Mouse (Mus musculus) embryonic stem cell, embryonic (primary cell): ENCODE results near the gene Pagr1b.

Source experiments
- CTCF ChIA-PET, 4 experiments: fragments of 300-600 bp in 2 of 4; fragments of 350-600 bp in 2 of 4; sonication (Branson Sonifier 250); formaldehyde crosslinking; loops; one replicate each; lab custom pipeline; 2022; ENCODE audit warnings: inconsistent platforms in 2 of 4; lab: Charles Lee
- POLR2A ChIA-PET, 4 experiments: fragments of 300-600 bp in 2 of 4; fragments of 350-600 bp in 2 of 4; sonication (Branson Sonifier 250); formaldehyde crosslinking; loops; one replicate each; lab custom pipeline; 2022; ENCODE audit warnings: antibody characterized with exemption in 4 of 4, inconsistent platforms in 1 of 4; lab: Charles Lee

Gene Pagr1b

GRCm38 (mm10) chr7:127016481-127016485, at the start of gene Pagr1b:
Gene Pagr1b, minus strand, starts transcription at chr7:127016484.
- ChIA-PET POLR2A (interaction anchor here (1.0 to 13.6 kb wide), 29 partner anchors 8 to 514 kb away, joined by 3 to 280 read pairs (median 7); partner anchors contain the start of genes Maz (in 4 of the 4), 4930451I11Rik (in 1 of the 4), Asphd1 (in 1 of the 4) and Fam57b (in 1 of the 4)), CTCF (interaction anchor here (0.6 to 3.0 kb wide), 17 partner anchors 8 to 131 kb away, joined by 3 to 44 read pairs (median 6); partner anchors contain the start of genes Maz (in 2 of the 4), AI467606 (in 1 of the 4) and Kif22 (in 1 of the 4))

GRCm38 (mm10) chr7:127065538-127065937, 49.3 kb upstream of the Pagr1b start:
- CTCF ChIA-PET = interaction anchor here in 3 of 4 experiments (0.5 to 0.9 kb wide), 4 partner anchors 38 to 127 kb away, joined by 3 to 4 read pairs (median 4); no protein-coding TSS in a partner anchor
- POLR2A ChIA-PET = interaction anchor here in 1 of 4 experiments (0.6 kb wide), 1 partner anchor 405 kb away, joined by 4 read pairs; no protein-coding TSS in a partner anchor

GRCm38 (mm10) chr7:127055026-127055585, 38.8 kb upstream of the Pagr1b start:
- ChIA-PET CTCF (no interaction called here), POLR2A (interaction anchor here in 1 of 4 experiments (1.5 kb wide), 1 partner anchor 13 kb away, joined by 5 read pairs; no protein-coding TSS in a partner anchor)

GRCm38 (mm10) chr7:127041851-127042672, 25.8 kb upstream of the Pagr1b start, which contains the start of gene Kif22:
Gene Kif22, minus strand, starts transcription at chr7:127042471.
- POLR2A ChIA-PET = interaction anchor here (0.6 to 5.8 kb wide), 45 partner anchors 9 to 1511 kb away, joined by 3 to 69 read pairs (median 3); partner anchors contain the start of genes Maz (in 3 of the 4), Pagr1a (in 3 of the 4), Hirip3 (in 2 of the 4) and Ino80e (in 2 of the 4)
- CTCF ChIA-PET = interaction anchor here in 3 of 4 experiments (0.5 to 1.5 kb wide), 12 partner anchors 14 to 262 kb away, joined by 3 to 7 read pairs (median 4); partner anchors contain the start of genes Pagr1a (in 2 of the 3) and Pagr1b (in 1 of the 3)

GRCm38 (mm10) chr7:127031244-127031643, 15.0 kb upstream of the Pagr1b start:
- POLR2A ChIA-PET = interaction anchor here in 2 of 4 experiments (0.7 to 8.4 kb wide), 9 partner anchors 9 to 220 kb away, joined by 3 to 69 read pairs (median 6); partner anchors contain the start of genes Gm42742 (in 2 of the 2), Kif22 (in 2 of the 2), Pagr1a (in 2 of the 2) and Prrt2 (in 2 of the 2)

DNA sequence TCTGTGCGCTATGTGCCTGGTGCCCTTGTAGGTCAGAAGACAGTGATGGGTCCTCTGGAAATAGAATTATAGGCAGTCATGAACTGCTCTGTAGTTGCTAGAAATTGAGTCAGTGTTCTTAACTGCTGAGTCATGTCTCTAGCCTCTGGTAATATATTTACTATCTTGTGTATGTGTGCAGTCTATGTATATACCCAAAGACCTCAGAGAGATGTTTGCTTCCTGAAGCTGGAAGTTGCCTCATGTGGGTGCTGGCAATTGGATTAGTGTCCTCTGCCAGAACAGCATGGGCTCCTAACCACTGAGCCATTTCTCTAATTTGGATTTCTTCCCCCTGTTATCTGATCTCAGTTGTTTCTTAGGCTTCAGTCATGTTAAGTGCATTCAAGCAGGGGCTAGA, 13.9 kb upstream of the Pagr1b start:
- CTCF ChIA-PET = no interaction called here
- POLR2A ChIA-PET = interaction anchor here in 2 of 4 experiments (1.2 to 8.4 kb wide), 6 partner anchors 9 to 16 kb away, joined by 3 to 69 read pairs (median 8); partner anchors contain the start of genes Kif22 (in 2 of the 2), Gm42742 (in 1 of the 2), Mvp (in 1 of the 2) and Pagr1a (in 1 of the 2)

More at GRCm38 (mm10) chr7:127031244-127031643, 15.0 kb upstream of the Pagr1b start:
- CTCF ChIA-PET = interaction anchor here in 2 of 4 experiments (1.0 to 1.6 kb wide), 2 partner anchors 14 kb away, joined by 3 to 6 read pairs; partner anchors contain the start of genes Pagr1a (in 2 of the 2) and Pagr1b (in 1 of the 2)

GRCm38 (mm10) chr7:127027885-127028284, 11.6 kb upstream of the Pagr1b start:
- ChIA-PET CTCF (interaction anchor here in 3 of 4 experiments (0.6 to 4.5 kb wide), 11 partner anchors 11 to 90 kb away, joined by 3 to 44 read pairs (median 5); partner anchors contain the start of genes Pagr1a (in 3 of the 3), Pagr1b (in 3 of the 3) and Kif22 (in 1 of the 3)), POLR2A (interaction anchor here (0.6 to 8.4 kb wide), 60 partner anchors 8 to 749 kb away, joined by 3 to 280 read pairs (median 4); partner anchors contain the start of genes Pagr1a (in 4 of the 4), Pagr1b (in 4 of the 4), Kif22 (in 3 of the 4) and Mvp (in 3 of the 4))

GRCm38 (mm10) chr7:127026984-127027726, 10.9 kb upstream of the Pagr1b start, which contains the start of gene Maz:
Gene Maz, minus strand, starts transcription at chr7:127027037.
- CTCF ChIA-PET = interaction anchor here (0.5 to 4.5 kb wide), 17 partner anchors 10 to 640 kb away, joined by 3 to 44 read pairs (median 5); partner anchors contain the start of genes Pagr1a (in 4 of the 4), Pagr1b (in 3 of the 4) and Kif22 (in 1 of the 4)
- POLR2A ChIA-PET = interaction anchor here (0.5 to 8.4 kb wide), 95 partner anchors 9 to 750 kb away, joined by 3 to 280 read pairs (median 4); partner anchors contain the start of genes Pagr1a (in 4 of the 4), Pagr1b (in 4 of the 4), Kif22 (in 3 of the 4) and Mvp (in 3 of the 4)

DNA sequence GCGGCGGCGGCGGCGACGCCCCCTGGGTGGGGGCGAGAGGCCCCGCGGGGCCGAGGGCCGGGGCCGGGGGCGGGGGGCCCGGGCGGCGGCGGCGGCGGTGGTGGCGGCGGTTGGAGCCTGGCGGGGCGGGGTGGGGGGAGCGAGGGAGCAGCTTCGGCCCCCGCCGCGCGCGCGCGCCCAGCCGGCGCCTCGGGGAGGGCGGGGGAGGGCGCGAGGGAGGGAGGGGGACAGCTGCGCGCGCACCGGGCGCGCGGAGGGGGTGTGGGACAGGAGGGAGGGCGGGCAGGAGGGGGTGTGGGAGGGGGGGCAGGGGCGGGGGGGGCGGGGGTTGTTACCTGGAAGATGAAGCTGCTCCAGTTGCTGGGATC, 10.3 kb upstream of the Pagr1b start:
- POLR2A ChIA-PET = interaction anchor here (0.5 to 8.4 kb wide), 82 partner anchors 9 to 1699 kb away, joined by 3 to 280 read pairs (median 4); partner anchors contain the start of genes Mvp (in 4 of the 4), Pagr1a (in 4 of the 4), Pagr1b (in 4 of the 4) and Ino80e (in 3 of the 4)
- CTCF ChIA-PET = interaction anchor here (0.5 to 4.5 kb wide), 11 partner anchors 10 to 639 kb away, joined by 3 to 44 read pairs (median 6); partner anchors contain the start of genes Pagr1a (in 4 of the 4), Pagr1b (in 3 of the 4), Kif22 (in 1 of the 4) and Zfp747 (in 1 of the 4)

GRCm38 (mm10) chr7:127026161-127026600, 9.9 kb upstream of the Pagr1b start:
- POLR2A ChIA-PET = interaction anchor here (0.5 to 8.4 kb wide), 59 partner anchors 9 to 1700 kb away, joined by 3 to 280 read pairs (median 5); partner anchors contain the start of genes Pagr1a (in 4 of the 4), Pagr1b (in 4 of the 4), Ino80e (in 3 of the 4) and Kif22 (in 3 of the 4)
- CTCF ChIA-PET = interaction anchor here (0.6 to 4.5 kb wide), 6 partner anchors 9 to 350 kb away, joined by 4 to 44 read pairs (median 7); partner anchors contain the start of genes Pagr1a (in 4 of the 4), Pagr1b (in 3 of the 4), Kif22 (in 1 of the 4) and Zfp747 (in 1 of the 4)

GRCm38 (mm10) chr7:127025556-127026160, 9.4 kb upstream of the Pagr1b start:
- ChIA-PET POLR2A (interaction anchor here (0.5 to 8.4 kb wide), 44 partner anchors 8 to 523 kb away, joined by 3 to 280 read pairs (median 6); partner anchors contain the start of genes Pagr1a (in 4 of the 4), Pagr1b (in 4 of the 4), Kif22 (in 3 of the 4) and Mvp (in 3 of the 4)), CTCF (interaction anchor here (0.6 to 4.5 kb wide), 5 partner anchors 9 to 208 kb away, joined by 3 to 44 read pairs (median 7); partner anchors contain the start of genes Pagr1a (in 4 of the 4) and Pagr1b (in 3 of the 4))

GRCm38 (mm10) chr7:127024755-127025555, 8.7 kb upstream of the Pagr1b start:
- ChIA-PET POLR2A (interaction anchor here (0.5 to 7.5 kb wide), 45 partner anchors 8 to 631 kb away, joined by 3 to 280 read pairs (median 5); partner anchors contain the start of genes Pagr1a (in 4 of the 4), Pagr1b (in 4 of the 4), Fam57b (in 3 of the 4) and Kif22 (in 3 of the 4)), CTCF (interaction anchor here (0.6 to 4.5 kb wide), 7 partner anchors 8 to 209 kb away, joined by 3 to 44 read pairs (median 7); partner anchors contain the start of genes Pagr1a (in 4 of the 4) and Pagr1b (in 3 of the 4))

DNA sequence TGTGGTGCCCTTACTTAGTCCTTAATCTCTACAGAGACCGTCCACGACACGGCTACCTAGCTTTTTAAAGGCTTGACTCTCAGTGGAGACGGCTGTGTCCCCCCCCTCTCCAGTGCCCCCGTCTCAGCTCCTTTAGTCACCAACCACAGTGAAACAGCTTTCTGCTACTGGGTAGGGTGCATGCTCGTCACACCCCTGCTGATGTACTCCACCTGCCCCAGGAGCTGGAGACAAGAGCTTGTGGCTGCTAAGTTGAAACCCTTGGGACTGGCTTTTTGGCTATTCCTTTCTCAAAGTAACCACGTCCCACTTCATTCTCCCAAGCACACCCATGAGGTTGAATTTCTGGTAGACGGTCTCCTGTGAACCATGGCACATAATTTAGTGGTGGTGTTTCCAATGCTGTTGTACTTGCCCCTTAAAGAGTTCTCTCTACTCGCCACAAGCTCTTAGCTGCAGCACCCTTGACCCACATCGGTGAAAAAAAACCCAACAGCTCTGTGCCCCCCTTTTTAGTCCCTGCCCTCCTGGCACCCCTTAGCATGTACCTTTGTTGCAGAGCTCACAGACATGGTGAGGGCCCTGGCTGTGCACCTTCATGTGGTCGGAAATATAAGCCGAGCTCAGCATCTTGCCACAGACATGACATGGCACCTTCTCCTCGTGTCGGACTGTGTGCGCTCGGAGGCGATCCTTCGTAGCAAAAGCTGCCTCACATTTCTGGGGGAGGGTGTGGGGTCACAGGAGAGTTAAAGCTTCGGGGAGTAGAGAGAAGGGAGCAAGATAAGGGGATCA, 7.8 kb upstream of the Pagr1b start:
- ChIA-PET POLR2A (interaction anchor here in 3 of 4 experiments (0.5 to 7.5 kb wide), 33 partner anchors 9 to 242 kb away, joined by 3 to 280 read pairs (median 4); partner anchors contain the start of genes Kif22 (in 3 of the 3), Fam57b (in 2 of the 3), Mvp (in 2 of the 3) and Pagr1a (in 2 of the 3)), CTCF (interaction anchor here in 2 of 4 experiments (0.7 to 4.5 kb wide), 4 partner anchors 8 to 262 kb away, joined by 3 to 44 read pairs (median 6); partner anchors contain the start of genes Pagr1a (in 1 of the 2) and Pagr1b (in 1 of the 2))
